Mouse (Mus musculus) hindbrain, embryonic 15.5 days (tissue): Measurements from ENCODE around the gene Gsk3b. TPM values are rescaled to one million over a fixed set of nuclear protein-coding genes. Genes with fewer than 3 reads are reported as not detected.
A peak's percentile ranks its signal among the peaks of the same experiment; 100 is the strongest.

Experiments
- ATAC-seq: fragments of 200-750 bp; cut with Nextera tagmentation; 2 replicates; pipeline ENCODE4 v1.8.0; 2017; ENCODE audit warnings: low read depth, moderate number of reproducible peaks, moderate TSS enrichment; ENCODE audit not compliant: low FRiP score
- H3K27ac ChIP-seq: fragments of 300-500 bp; sonication (generic); replicated peaks from 2 replicates; pipeline ENCODE4 v1.5.1; 2015; ENCODE audit warnings: mild to moderate bottlenecking, inconsistent platforms
- H3K27me3 ChIP-seq: fragments of 300-500 bp; sonication (generic); 2 replicates; pipeline ENCODE4 v1.6.1; 2015; ENCODE audit warnings: control low read depth, inconsistent platforms
- H3K36me3 ChIP-seq: fragments of 300-500 bp; sonication (generic); 2 replicates; pipeline ENCODE4 v1.6.1; 2015; ENCODE audit warnings: control low read depth, inconsistent platforms
- H3K4me1 ChIP-seq: fragments of 300-500 bp; sonication (generic); replicated peaks from 2 replicates; pipeline ENCODE4 v1.6.1; 2015; ENCODE audit warnings: control low read depth, inconsistent platforms
- H3K4me2 ChIP-seq: fragments of 300-500 bp; sonication (generic); 2 replicates; pipeline ENCODE4 v1.6.1; 2015; ENCODE audit warnings: moderate library complexity, mild to moderate bottlenecking, inconsistent platforms
- H3K4me3 ChIP-seq: fragments of 300-500 bp; sonication (generic); 2 replicates; pipeline ENCODE4 v1.5.1; 2015; ENCODE audit warnings: mild to moderate bottlenecking, inconsistent platforms
- H3K9ac ChIP-seq: fragments of 300-500 bp; sonication (generic); 2 replicates; pipeline ENCODE4 v1.6.1; 2015; ENCODE audit warnings: inconsistent platforms
- H3K9me3 ChIP-seq: fragments of 300-500 bp; sonication (generic); 2 replicates; pipeline ENCODE4 v1.6.1; 2016; ENCODE audit warnings: control low read depth, inconsistent platforms
- WGBS: fragments of 180-500 bp; shearing (Covaris S2); methylation state at CpG from one replicate; pipeline ENCODE4 v1.1.7; 2015; 5-methylcytosine and 5-hydroxymethylcytosine counted together
- polyA plus RNA-seq: library from polyadenylated mRNA; unstranded; fragments of >200 nt; fragmentation: Nextera tagmentation; extraction: Ambion mirVana; gene quantifications from 2 replicates; pipeline ENCODE4 v1.2.1, GENCODE M21; 2015

The Gsk3b gene
- polyA plus RNA-seq, 1 experiment from 2014 or later: 146 TPM

DNA sequence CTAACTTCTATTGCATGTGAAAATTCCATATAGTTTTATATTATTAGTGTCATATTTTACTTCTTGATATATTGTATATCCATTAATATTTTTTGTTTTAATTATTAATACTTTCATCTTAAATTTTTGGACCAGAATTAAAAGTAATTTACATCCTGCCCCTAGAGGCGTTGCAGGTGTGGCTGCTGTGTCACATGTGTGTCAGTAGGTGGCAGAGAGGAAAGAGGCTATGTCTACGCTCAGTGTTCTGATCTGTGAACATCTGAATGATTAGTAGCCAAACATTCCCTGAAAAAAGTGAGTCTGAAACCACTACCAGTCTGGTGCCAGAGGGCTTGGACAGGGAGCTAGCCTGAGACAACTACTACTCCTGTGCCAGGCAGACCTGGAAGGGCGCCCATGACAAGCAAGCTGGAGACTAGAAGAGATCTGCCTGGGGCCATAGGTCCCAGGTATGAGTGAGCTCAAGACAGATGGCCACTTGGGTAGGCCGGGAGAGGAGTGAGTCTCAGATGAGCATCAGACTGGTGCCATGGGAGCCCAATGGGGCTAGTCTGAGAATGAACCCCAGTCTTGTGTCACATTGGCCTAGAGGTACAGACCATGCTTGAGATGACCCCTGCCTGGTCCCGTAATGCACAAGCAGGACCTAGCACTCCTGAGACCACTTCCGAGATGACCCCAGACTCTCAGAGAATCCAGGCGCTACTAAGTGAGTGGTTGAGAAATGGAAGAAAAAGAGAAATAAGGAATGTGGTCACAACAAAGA lies 69.2 kb downstream of the Gsk3b start:
- H3K4me1 ChIP-seq: peaks cover 19% of the 10 kb centered on the region
- no peak overlapping the region for H3K27ac ChIP-seq
- no peaks in the 10 kb centered on the region for H3K36me3 ChIP-seq
- 89% methylated on average over 7 of the region's 7 CpGs for WGBS
- no peak overlapping the region for H3K4me3 ChIP-seq
- H3K9me3 ChIP-seq: no peaks in the 10 kb centered on the region
- H3K9ac ChIP-seq: no peak overlapping the region
- peak; percentile 47 for ATAC-seq
- H3K4me2 ChIP-seq: no peak overlapping the region
- H3K27me3 ChIP-seq: no peaks in the 10 kb centered on the region

DNA sequence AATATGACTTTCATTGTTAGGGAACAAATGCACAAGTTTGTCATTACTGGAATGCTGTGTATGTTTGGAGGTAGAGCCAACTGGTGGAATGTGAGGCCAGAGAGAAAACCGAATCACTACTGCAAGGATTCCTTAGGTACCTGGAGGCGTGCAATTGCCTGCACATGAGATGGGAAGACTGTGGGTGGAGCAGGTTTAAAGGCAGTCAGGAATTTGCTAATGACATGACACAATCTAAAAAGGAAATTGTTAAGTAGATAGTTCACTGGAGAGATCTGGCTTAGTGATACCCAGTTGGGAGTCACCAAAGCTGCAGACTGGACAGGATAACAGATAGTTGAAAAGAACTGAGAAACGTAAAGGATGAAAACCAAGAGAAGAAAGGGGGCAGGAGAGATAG lies 73.2 kb downstream of the Gsk3b start:
- H3K27ac ChIP-seq: no peak overlapping the region
- no peaks in the 10 kb centered on the region for H3K9me3 ChIP-seq
- WGBS: 88% methylated on average over 3 of the region's 3 CpGs
- no peaks in the 10 kb centered on the region for H3K36me3 ChIP-seq
- H3K4me2 ChIP-seq: no peak overlapping the region
- no peak overlapping the region for H3K4me3 ChIP-seq
- no peak overlapping the region for H3K9ac ChIP-seq
- no peaks in the 10 kb centered on the region for H3K27me3 ChIP-seq
- H3K4me1 ChIP-seq: peaks cover 19% of the 10 kb centered on the region
- no peak for ATAC-seq

DNA sequence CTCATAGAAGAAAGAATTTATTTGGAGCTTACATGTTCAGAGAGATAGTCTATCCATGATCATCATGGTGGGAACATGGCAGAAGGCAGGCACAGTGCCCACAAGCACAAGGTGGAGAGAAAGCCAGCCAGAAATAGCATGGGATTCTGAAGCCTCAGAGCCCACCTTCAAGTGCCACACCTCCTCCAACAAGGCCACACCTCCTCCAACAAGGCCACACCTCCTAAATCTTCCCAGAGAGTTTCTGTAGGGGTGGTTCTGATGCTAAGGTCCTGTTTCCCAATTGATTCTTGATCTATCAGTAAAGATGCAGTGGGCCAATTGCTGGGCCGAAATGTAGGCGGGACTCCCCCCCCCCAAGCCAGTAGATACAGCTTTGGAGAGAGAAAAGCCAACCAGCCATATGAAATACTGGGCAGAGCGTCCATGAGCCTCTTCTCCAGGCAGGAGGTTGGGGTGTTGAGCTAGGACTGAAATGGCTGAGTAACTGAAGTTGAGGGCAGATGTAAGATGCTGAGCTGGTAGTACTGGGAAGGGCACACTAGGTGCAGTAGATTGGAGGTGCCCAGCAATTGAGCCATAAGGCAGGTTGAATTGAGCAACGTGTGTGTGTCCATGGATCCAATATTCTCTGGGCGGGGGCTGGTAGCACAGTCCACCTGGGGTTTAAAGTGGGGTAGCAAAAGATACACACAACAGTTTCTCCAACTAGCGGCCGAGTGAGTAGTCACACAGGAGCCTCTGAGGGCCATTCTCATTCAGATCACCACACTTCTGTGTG lies 76.2 kb downstream of the Gsk3b start:
- Histone ChIP-seq H3K4me1 (0 out of 2 replicates have a peak, but pooled peaks cover 3% of the 10 kb centered on the region), H3K27ac (no peak overlapping the region), H3K4me2 (no peak overlapping the region), H3K9me3 (no peaks in the 10 kb centered on the region), H3K27me3 (no peaks in the 10 kb centered on the region), H3K4me3 (no peak overlapping the region), H3K9ac (no peak overlapping the region), H3K36me3 (no peaks in the 10 kb centered on the region)
- WGBS: 95% methylated on average over 7 of the region's 7 CpGs
- ATAC-seq: peak; percentile 28; the same call in 1 of the 2 replicates

GRCm38 (mm10) chr16:38168971-38169370 lies 80.2 kb downstream of the Gsk3b start:
- 0 out of 2 replicates have a peak, but pooled peaks cover 9% of the 10 kb centered on the region for H3K36me3 ChIP-seq
- no peak overlapping the region for H3K9ac ChIP-seq
- no peak for ATAC-seq
- H3K4me2 ChIP-seq: no peak overlapping the region
- H3K4me1 ChIP-seq: peaks cover 7% of the 10 kb centered on the region
- H3K27ac ChIP-seq: no peak overlapping the region
- no peaks in the 10 kb centered on the region for H3K27me3 ChIP-seq
- H3K9me3 ChIP-seq: no peaks in the 10 kb centered on the region
- WGBS: 95% methylated on average over 5 of the region's 5 CpGs
- no peak overlapping the region for H3K4me3 ChIP-seq

- H3K27me3 ChIP-seq: no peaks in the 10 kb centered on the region
- H3K9me3 ChIP-seq: no peaks in the 10 kb centered on the region
- H3K4me3 ChIP-seq: no peak overlapping the region
- H3K9ac ChIP-seq: no peak overlapping the region
- H3K4me1 ChIP-seq: 0 out of 2 replicates have a peak, but pooled peaks cover 2% of the 10 kb centered on the region
- no peak overlapping the region for H3K27ac ChIP-seq
- no peak overlapping the region for H3K4me2 ChIP-seq
- ATAC-seq: no peak
- WGBS: 69% methylated on average over 4 of the region's 4 CpGs
- H3K36me3 ChIP-seq: no peaks in the 10 kb centered on the region
These were observed 90.3 kb downstream of the Gsk3b start for GRCm38 (mm10) chr16:38179150-38179549.

- H3K9ac ChIP-seq: no peak overlapping the region
- H3K27me3 ChIP-seq: no peaks in the 10 kb centered on the region
- H3K9me3 ChIP-seq: no peaks in the 10 kb centered on the region
- no peak for ATAC-seq
- 0 out of 2 replicates have a peak, but pooled peaks cover 8% of the 10 kb centered on the region for H3K36me3 ChIP-seq
- no peak overlapping the region for H3K27ac ChIP-seq
- no peak overlapping the region for H3K4me2 ChIP-seq
- H3K4me3 ChIP-seq: no peak overlapping the region
- peaks cover 14% of the 10 kb centered on the region; the same call in 1 of the 2 replicates for H3K4me1 ChIP-seq
- 89% methylated on average over 8 of the region's 8 CpGs for WGBS
These were observed 92.6 kb downstream of the Gsk3b start for GRCm38 (mm10) chr16:38181421-38181820.

DNA sequence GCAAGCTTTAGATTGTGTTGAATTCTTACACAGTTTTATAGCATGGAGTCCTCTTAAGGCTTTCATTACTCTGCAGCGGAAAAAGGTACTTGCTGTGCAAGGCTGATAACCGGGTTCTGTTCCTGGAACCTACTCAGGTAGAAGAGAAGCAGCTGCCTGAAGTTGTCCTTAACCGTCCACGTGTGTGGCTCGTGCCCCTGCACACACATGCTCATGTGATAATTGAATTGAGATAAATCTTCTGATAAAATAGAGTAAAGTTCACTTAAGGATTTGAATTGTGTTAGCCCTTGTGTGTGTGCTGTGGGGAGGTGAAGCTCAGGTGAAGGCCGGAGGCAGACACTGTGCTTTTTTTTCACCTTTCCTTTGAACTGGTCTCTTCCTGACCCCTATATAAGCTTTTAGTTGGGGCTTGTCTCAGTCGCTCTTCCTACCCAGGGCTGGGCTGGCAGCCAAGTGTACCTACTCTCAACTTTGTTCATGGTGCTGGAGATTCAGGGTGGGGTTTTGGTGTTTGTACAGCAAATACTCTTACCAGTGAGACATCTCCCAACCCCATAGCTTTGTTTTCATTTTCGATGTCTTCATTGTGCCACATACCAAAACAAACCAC lies 96.0 kb downstream of the Gsk3b start:
- H3K4me2 ChIP-seq: no peak overlapping the region
- H3K27me3 ChIP-seq: no peaks in the 10 kb centered on the region
- 87% methylated on average over 8 of the region's 8 CpGs for WGBS
- peaks cover 14% of the 10 kb centered on the region; the same call in 1 of the 2 replicates for H3K4me1 ChIP-seq
- H3K9me3 ChIP-seq: no peaks in the 10 kb centered on the region
- no peak overlapping the region for H3K27ac ChIP-seq
- H3K36me3 ChIP-seq: peaks cover 18% of the 10 kb centered on the region
- no peak for ATAC-seq
- H3K9ac ChIP-seq: no peak overlapping the region
- no peak overlapping the region for H3K4me3 ChIP-seq

DNA sequence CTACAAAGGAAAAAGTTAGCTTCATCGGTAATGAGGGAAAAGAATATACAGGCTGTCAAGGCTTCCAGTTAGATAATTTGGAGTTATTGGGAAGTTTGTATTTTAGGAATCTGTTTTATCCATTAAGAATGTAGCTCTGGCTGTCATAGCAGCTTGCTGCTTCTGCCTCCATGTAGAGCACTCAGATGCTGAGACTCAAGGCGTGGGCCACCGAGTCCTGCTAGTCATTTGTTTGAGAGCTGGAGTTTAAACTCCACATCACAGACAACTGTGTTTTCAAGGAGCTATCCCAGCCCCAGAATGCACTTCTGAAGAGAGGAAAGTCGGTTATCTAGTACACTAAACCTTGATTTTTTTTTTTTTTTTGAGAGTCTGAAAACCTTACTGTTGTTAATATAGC lies 101.2 kb downstream of the Gsk3b start:
- Histone ChIP-seq H3K4me1 (peaks cover 7% of the 10 kb centered on the region; the same call in 1 of the 2 replicates), H3K4me2 (no peak overlapping the region), H3K9me3 (no peaks in the 10 kb centered on the region), H3K4me3 (no peak overlapping the region), H3K9ac (no peak overlapping the region), H3K27ac (no peak overlapping the region), H3K36me3 (peaks cover 32% of the 10 kb centered on the region), H3K27me3 (no peaks in the 10 kb centered on the region)
- no peak for ATAC-seq
- WGBS: 96% methylated on average over 4 of the region's 4 CpGs

- Histone ChIP-seq H3K27me3 (no peaks in the 10 kb centered on the region), H3K9ac (no peak overlapping the region), H3K9me3 (no peaks in the 10 kb centered on the region), H3K4me2 (no peak overlapping the region), H3K27ac (no peak overlapping the region), H3K36me3 (peaks cover 32% of the 10 kb centered on the region), H3K4me3 (no peak overlapping the region), H3K4me1 (0 out of 2 replicates have a peak, but pooled peaks cover 5% of the 10 kb centered on the region)
- ATAC-seq: no peak
- 92% methylated on average over 3 of the region's 3 CpGs for WGBS
These were observed 101.7 kb downstream of the Gsk3b start for GRCm38 (mm10) chr16:38190531-38190930.

DNA sequence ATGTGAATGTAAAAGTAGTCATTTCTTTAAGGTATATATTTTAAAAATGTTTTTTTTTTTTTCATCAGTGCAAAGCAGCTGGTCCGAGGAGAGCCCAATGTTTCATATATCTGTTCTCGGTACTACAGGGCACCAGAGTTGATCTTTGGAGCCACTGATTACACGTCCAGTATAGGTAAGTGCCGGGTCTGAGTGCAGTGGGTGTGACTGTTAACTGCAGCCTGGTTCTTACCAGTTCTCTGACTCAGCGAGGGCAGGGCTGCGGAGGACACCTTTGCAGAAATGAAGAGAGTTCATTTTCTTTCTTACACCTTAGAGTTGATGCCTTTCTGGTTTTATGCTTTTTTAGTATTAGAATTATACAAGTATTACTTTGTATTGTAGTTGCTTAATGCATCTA lies 102.7 kb downstream of the Gsk3b start:
- Histone ChIP-seq H3K9ac (no peak overlapping the region), H3K4me1 (no peaks in the 10 kb centered on the region), H3K4me2 (no peak overlapping the region), H3K27ac (no peak overlapping the region), H3K4me3 (no peak overlapping the region), H3K36me3 (peaks cover 32% of the 10 kb centered on the region), H3K27me3 (no peaks in the 10 kb centered on the region), H3K9me3 (no peaks in the 10 kb centered on the region)
- ATAC-seq: no peak
- WGBS: 93% methylated on average over 6 of the region's 6 CpGs

- no peak overlapping the region for H3K27ac ChIP-seq
- no peak overlapping the region for H3K4me3 ChIP-seq
- H3K9ac ChIP-seq: no peak overlapping the region
- no peaks in the 10 kb centered on the region for H3K27me3 ChIP-seq
- H3K36me3 ChIP-seq: peaks cover 31% of the 10 kb centered on the region
- peaks cover 7% of the 10 kb centered on the region; the same call in 1 of the 2 replicates for H3K4me1 ChIP-seq
- H3K4me2 ChIP-seq: no peak overlapping the region
- ATAC-seq: no peak
- WGBS: 79% methylated on average over 6 of the region's 6 CpGs
- H3K9me3 ChIP-seq: no peaks in the 10 kb centered on the region
These were observed 103.8 kb downstream of the Gsk3b start for GRCm38 (mm10) chr16:38192640-38193039.

GRCm38 (mm10) chr16:38197299-38197698 lies 108.5 kb downstream of the Gsk3b start:
- Histone ChIP-seq H3K4me2 (no peak overlapping the region), H3K4me3 (no peak overlapping the region), H3K9me3 (no peaks in the 10 kb centered on the region), H3K4me1 (peaks cover 8% of the 10 kb centered on the region; the same call in 1 of the 2 replicates), H3K27ac (peak overlapping the region; percentile 20), H3K36me3 (peaks cover 14% of the 10 kb centered on the region), H3K27me3 (no peaks in the 10 kb centered on the region), H3K9ac (no peak overlapping the region)
- ATAC-seq: peak; percentile 73; the same call in 1 of the 2 replicates
- 47% methylated on average over 4 of the region's 4 CpGs for WGBS
